Mouse (Mus musculus): ENCODE data around the gene Casc3.

GRCm38 (mm10) chr11:98808417-98808816 is 3.7 kb downstream of the Casc3 start:
- TF ChIP-seq SRF (IDR thresholded peaks at IDR 0.05; ENCODE audit: control insufficient read depth, insufficient read length, low read depth) = no peak
- no peak for TF ChIP-seq REST (IDR thresholded peaks at IDR 0.05; ENCODE audit: insufficient read depth, insufficient read length)
- no peak for TF ChIP-seq MYOD1 (IDR thresholded peaks at IDR 0.05; ENCODE audit: control insufficient read depth in 1 of 3, insufficient read length in 2 of 3, low read depth in 2 of 3)
- TF ChIP-seq POLR2A (IDR thresholded peaks at IDR 0.05; ENCODE audit: insufficient read length, low read depth) = no peak
- TF ChIP-seq TCF12 (IDR thresholded peaks at IDR 0.05; ENCODE audit: insufficient read depth, poor library complexity, severe bottlenecking) = no peak
- no peak for TF ChIP-seq E2F4 (IDR thresholded peaks at IDR 0.05; ENCODE audit: insufficient read depth)
- TF ChIP-seq MAX (IDR thresholded peaks at IDR 0.05; ENCODE audit: low read depth) = no peak
- TF ChIP-seq USF1 (IDR thresholded peaks at IDR 0.05; ENCODE audit: low read depth) = no peak
- TF ChIP-seq POLR2AphosphoS2 (IDR thresholded peaks at IDR 0.05; ENCODE audit: insufficient read length, low read depth) = no peak
- TF ChIP-seq CEBPB (IDR thresholded peaks at IDR 0.05; ENCODE audit: insufficient read depth, poor library complexity, severe bottlenecking) = no peak
- TF ChIP-seq MYOG (IDR thresholded peaks at IDR 0.05; ENCODE audit: control insufficient read depth in 1 of 3, insufficient read depth in 1 of 3, insufficient read length in 2 of 3, low read depth in 2 of 3) = no peak
